Mouse (Mus musculus): ENCODE data around the gene Agmat. TPM values are rescaled to one million over a fixed set of nuclear protein-coding genes. Genes with fewer than 3 reads are reported as not detected.

Agmat gene
- polyA plus RNA-seq, 1 experiment from 2014 or later, result 1.4 TPM

GRCm38 (mm10) chr4:141787462-141787861, 41.0 kb downstream of the Agmat start:
- no peak overlapping the region for H3K4me2 ChIP-seq (ENCODE audit: low read length)
- ATAC-seq (replicated peaks; ENCODE audit: low FRiP score, low read depth), result no peak
- 89% methylated on average over 7 of the region's 7 CpGs for WGBS
- no peak for TF ChIP-seq CTCF (IDR thresholded peaks at IDR 0.05; ENCODE audit: low read depth)
- H3K27me3 ChIP-seq (ENCODE audit: insufficient read depth, low read length), result no peaks in the 10 kb centered on the region
- H3K27ac ChIP-seq, result no peak overlapping the region
- H3K9ac ChIP-seq (ENCODE audit: low read depth, low read length), result no peak overlapping the region
- H3K4me3 ChIP-seq (replicated peaks; ENCODE audit: low read depth, low read length), result no peak overlapping the region
- no peaks in the 10 kb centered on the region for H3K9me3 ChIP-seq (replicated peaks; ENCODE audit: low read length)
- DNase-seq (ENCODE audit: low spot score), result no peak
- H3K4me1 ChIP-seq (replicated peaks; ENCODE audit: insufficient read depth, low read length), result no peaks in the 10 kb centered on the region; the same call in 1 of the 2 replicates
- peaks cover 20% of the 10 kb centered on the region; the same call in 1 of the 2 replicates for H3K36me3 ChIP-seq (ENCODE audit: insufficient read depth, low read length)

- peak overlapping the region; percentile 72 for H3K4me3 ChIP-seq (replicated peaks; ENCODE audit: low read depth, low read length)
- H3K36me3 ChIP-seq (ENCODE audit: insufficient read depth, low read length), result no peaks in the 10 kb centered on the region
- no peaks in the 10 kb centered on the region; the same call in 1 of the 2 replicates for H3K4me1 ChIP-seq (replicated peaks; ENCODE audit: insufficient read depth, low read length)
- H3K9ac ChIP-seq (ENCODE audit: low read depth, low read length), result peak overlapping the region; percentile 85
- H3K9me3 ChIP-seq (replicated peaks; ENCODE audit: low read length), result no peaks in the 10 kb centered on the region
- no peak for ATAC-seq (replicated peaks; ENCODE audit: low FRiP score, low read depth)
- no peak for TF ChIP-seq CTCF (IDR thresholded peaks at IDR 0.05; ENCODE audit: low read depth)
- H3K27ac ChIP-seq, result peak overlapping the region; percentile 82
- 43% methylated on average over 3 of the region's 3 CpGs for WGBS
- no peaks in the 10 kb centered on the region for H3K27me3 ChIP-seq (ENCODE audit: insufficient read depth, low read length)
- H3K4me2 ChIP-seq (ENCODE audit: low read length), result peak overlapping the region; percentile 79
- no peak for DNase-seq (ENCODE audit: low spot score)
These were observed 43.2 kb downstream of the Agmat start for GRCm38 (mm10) chr4:141789564-141790218.

- Histone ChIP-seq H3K4me1 (replicated peaks; ENCODE audit: insufficient read depth, low read length) (peaks cover 6% of the 10 kb centered on the region; the same call in 1 of the 2 replicates), H3K4me3 (replicated peaks; ENCODE audit: low read depth, low read length) (peak within 1 kb of the TSS; percentile 72), H3K27ac (peak within 1 kb of the TSS; percentile 82), H3K9ac (ENCODE audit: low read depth, low read length) (peak within 1 kb of the TSS; percentile 85), H3K4me2 (ENCODE audit: low read length) (peak within 1 kb of the TSS; percentile 79), H3K27me3 (ENCODE audit: insufficient read depth, low read length) (no peaks in the 10 kb centered on the region), H3K9me3 (replicated peaks; ENCODE audit: low read length) (no peaks in the 10 kb centered on the region), H3K36me3 (ENCODE audit: insufficient read depth, low read length) (no peaks in the 10 kb centered on the region)
- WGBS, result under 1% methylated on average over 42 of the region's 42 CpGs
- DNase-seq (ENCODE audit: low spot score) (peak; percentile 99), ATAC-seq (replicated peaks; ENCODE audit: low FRiP score, low read depth) (peak; percentile 87)
- peak; percentile 25 for TF ChIP-seq CTCF (IDR thresholded peaks at IDR 0.05; ENCODE audit: low read depth)
These were observed 44.1 kb downstream of the Agmat start, which contains the start of gene Dnajc16 for GRCm38 (mm10) chr4:141790524-141790990. Dnajc16 (minus strand) TSS chr4:141790931.

GRCm38 (mm10) chr4:141791486-141791885, 45.0 kb downstream of the Agmat start:
- no peak for TF ChIP-seq CTCF (IDR thresholded peaks at IDR 0.05; ENCODE audit: low read depth)
- Histone ChIP-seq H3K36me3 (ENCODE audit: insufficient read depth, low read length) (no peaks in the 10 kb centered on the region), H3K9me3 (replicated peaks; ENCODE audit: low read length) (no peaks in the 10 kb centered on the region), H3K27me3 (ENCODE audit: insufficient read depth, low read length) (no peaks in the 10 kb centered on the region), H3K4me1 (replicated peaks; ENCODE audit: insufficient read depth, low read length) (peaks cover 6% of the 10 kb centered on the region; the same call in 1 of the 2 replicates), H3K9ac (ENCODE audit: low read depth, low read length) (no peak overlapping the region), H3K4me3 (replicated peaks; ENCODE audit: low read depth, low read length) (no peak overlapping the region), H3K27ac (no peak overlapping the region), H3K4me2 (ENCODE audit: low read length) (no peak overlapping the region)
- ATAC-seq (replicated peaks; ENCODE audit: low FRiP score, low read depth), result no peak
- DNase-seq (ENCODE audit: low spot score), result no peak
- 89% methylated on average over 7 of the region's 7 CpGs for WGBS

- Histone ChIP-seq H3K36me3 (ENCODE audit: insufficient read depth, low read length) (no peaks in the 10 kb centered on the region), H3K4me2 (ENCODE audit: low read length) (no peak overlapping the region), H3K4me3 (replicated peaks; ENCODE audit: low read depth, low read length) (no peak overlapping the region), H3K4me1 (replicated peaks; ENCODE audit: insufficient read depth, low read length) (peaks cover 9% of the 10 kb centered on the region; the same call in 1 of the 2 replicates), H3K9ac (ENCODE audit: low read depth, low read length) (no peak overlapping the region), H3K27me3 (ENCODE audit: insufficient read depth, low read length) (no peaks in the 10 kb centered on the region), H3K27ac (no peak overlapping the region), H3K9me3 (replicated peaks; ENCODE audit: low read length) (no peaks in the 10 kb centered on the region)
- WGBS, result 88% methylated on average over 8 of the region's 8 CpGs
- ATAC-seq (replicated peaks; ENCODE audit: low FRiP score, low read depth) (no peak), DNase-seq (ENCODE audit: low spot score) (no peak)
- no peak for TF ChIP-seq CTCF (IDR thresholded peaks at IDR 0.05; ENCODE audit: low read depth)
These were observed 45.5 kb downstream of the Agmat start for GRCm38 (mm10) chr4:141791951-141792350.

GRCm38 (mm10) chr4:141792554-141793281, 46.2 kb downstream of the Agmat start:
- H3K36me3 ChIP-seq (ENCODE audit: insufficient read depth, low read length), result 0 out of 2 replicates have a peak, but pooled peaks cover 5% of the 10 kb centered on the region
- no peaks in the 10 kb centered on the region for H3K27me3 ChIP-seq (ENCODE audit: insufficient read depth, low read length)
- peak overlapping the region; percentile 98 for H3K27ac ChIP-seq
- H3K9me3 ChIP-seq (replicated peaks; ENCODE audit: low read length), result no peaks in the 10 kb centered on the region
- no peak for DNase-seq (ENCODE audit: low spot score)
- H3K4me3 ChIP-seq (replicated peaks; ENCODE audit: low read depth, low read length), result peak overlapping the region; percentile 58
- ATAC-seq (replicated peaks; ENCODE audit: low FRiP score, low read depth), result no peak
- no peak for TF ChIP-seq CTCF (IDR thresholded peaks at IDR 0.05; ENCODE audit: low read depth)
- peaks cover 9% of the 10 kb centered on the region; the same call in 1 of the 2 replicates for H3K4me1 ChIP-seq (replicated peaks; ENCODE audit: insufficient read depth, low read length)
- 8% methylated on average over 10 of the region's 10 CpGs for WGBS
- H3K9ac ChIP-seq (ENCODE audit: low read depth, low read length), result no peak overlapping the region; the same call in 1 of the 2 replicates
- peak overlapping the region; percentile 61 for H3K4me2 ChIP-seq (ENCODE audit: low read length)
